Mouse (Mus musculus): ENCODE measurements around the gene Orm1. TPM values are rescaled to one million over a fixed set of nuclear protein-coding genes. Genes with fewer than 3 reads are reported as not detected.

The Orm1 gene
- total RNA-seq, 2 experiments from 2014 or later, result 1.5 TPM; not detected in 1

- DNase-seq, result no peak
- intact Hi-C loops (cut with DNase I), result no loop called here
Observed at GRCm38 (mm10) chr4:63348524-63348923, 4.2 kb downstream of the Orm1 start.

- intact Hi-C loops (cut with DNase I), result no loop called here
- peak; percentile 35 to 43 for DNase-seq
Observed at GRCm38 (mm10) chr4:63355877-63356665, 11.7 kb downstream of the Orm1 start, which contains the start of gene Orm3. Gene Orm3, plus strand, starts transcription at chr4:63356162.

GRCm38 (mm10) chr4:63356981-63357570, 12.7 kb downstream of the Orm1 start:
- DNase-seq, result no peak
- intact Hi-C loops (cut with DNase I), result no loop called here

GRCm38 (mm10) chr4:63359861-63360260, 15.5 kb downstream of the Orm1 start:
- intact Hi-C loops (cut with DNase I), result no loop called here
- no peak for DNase-seq

GRCm38 (mm10) chr4:63362150-63362549, 17.8 kb downstream of the Orm1 start, which contains the start of gene Orm2:
Gene Orm2, plus strand, starts transcription at chr4:63362449.
- intact Hi-C loops (cut with DNase I), result no loop called here
- peak; percentile 45 to 53 for DNase-seq

GRCm38 (mm10) chr4:63368577-63368976, 24.2 kb downstream of the Orm1 start:
- peak; percentile 87 to 95 for DNase-seq
- intact Hi-C loops (cut with DNase I), result loop anchor here (2.0 to 5.0 kb wide), 2 partner anchors 114 to 580 kb away; no protein-coding TSS in a partner anchor

- intact Hi-C loops (cut with DNase I), result loop anchor here (10.0 kb wide), 1 partner anchor 474 kb away; no protein-coding TSS in a partner anchor
- no peak for DNase-seq
Observed at GRCm38 (mm10) chr4:63370897-63371296, 26.5 kb downstream of the Orm1 start.

GRCm38 (mm10) chr4:63371890-63372289, 27.5 kb downstream of the Orm1 start:
- intact Hi-C loops (cut with DNase I), result loop anchor here (10.0 kb wide), 1 partner anchor 473 kb away; no protein-coding TSS in a partner anchor
- peak in 1 of 2 experiments; percentile 45 for DNase-seq

GRCm38 (mm10) chr4:63373404-63373803, 29.0 kb downstream of the Orm1 start:
- intact Hi-C loops (cut with DNase I), result loop anchor here (10.0 kb wide), 1 partner anchor 471 kb away; no protein-coding TSS in a partner anchor
- DNase-seq, result no peak

- DNase-seq, result no peak
- intact Hi-C loops (cut with DNase I), result loop anchor here (10.0 kb wide), 1 partner anchor 470 kb away; no protein-coding TSS in a partner anchor
Observed at GRCm38 (mm10) chr4:63374331-63374730, 30.0 kb downstream of the Orm1 start.

GRCm38 (mm10) chr4:63375367-63375766, 31.0 kb downstream of the Orm1 start:
- no peak for DNase-seq

GRCm38 (mm10) chr4:63377483-63377882, 33.1 kb downstream of the Orm1 start:
- intact Hi-C loops (cut with DNase I), result loop anchor here (10.0 kb wide), 1 partner anchor 467 kb away; no protein-coding TSS in a partner anchor
- DNase-seq, result no peak

More at GRCm38 (mm10) chr4:63375367-63375766, 31.0 kb downstream of the Orm1 start:
- intact Hi-C loops (cut with DNase I), result loop anchor here (10.0 kb wide), 1 partner anchor 469 kb away; no protein-coding TSS in a partner anchor

GRCm38 (mm10) chr4:63382676-63383369, 38.5 kb downstream of the Orm1 start:
- intact Hi-C loops (cut with DNase I), result no loop called here
- DNase-seq, result no peak

- DNase-seq, result no peak
- intact Hi-C loops (cut with DNase I), result no loop called here
Observed at GRCm38 (mm10) chr4:63383474-63383873, 39.1 kb downstream of the Orm1 start.

GRCm38 (mm10) chr4:63384262-63384661, 39.9 kb downstream of the Orm1 start:
- intact Hi-C loops (cut with DNase I), result no loop called here
- no peak for DNase-seq

- intact Hi-C loops (cut with DNase I), result no loop called here
- DNase-seq, result no peak
Observed at GRCm38 (mm10) chr4:63385253-63385652, 40.9 kb downstream of the Orm1 start.

- DNase-seq, result no peak
- intact Hi-C loops (cut with DNase I), result no loop called here
Observed at GRCm38 (mm10) chr4:63385784-63386183, 41.4 kb downstream of the Orm1 start.

- DNase-seq, result no peak
Observed at GRCm38 (mm10) chr4:63388029-63388428, 43.7 kb downstream of the Orm1 start.

GRCm38 (mm10) chr4:63389121-63389886, 44.9 kb downstream of the Orm1 start:
- intact Hi-C loops (cut with DNase I), result no loop called here

More at GRCm38 (mm10) chr4:63388029-63388428, 43.7 kb downstream of the Orm1 start:
- intact Hi-C loops (cut with DNase I), result no loop called here

More at GRCm38 (mm10) chr4:63389121-63389886, 44.9 kb downstream of the Orm1 start:
- DNase-seq, result no peak
